Mouse (Mus musculus) spleen, adult 2 months (tissue): ENCODE data around the gene Scrn1. TPM values are rescaled to one million over a fixed set of nuclear protein-coding genes. Genes with fewer than 3 reads are reported as not detected.

Experiments used
- DNase-seq, 2 experiments: peaks; one replicate each; pipeline versions ENCODE4 v3.0.0 to v3.0.0-alpha.2; 2012 to 2021; ENCODE audit warnings: low spot score in 2 of 2, low read depth in 1 of 2
- H3K27ac ChIP-seq: fragments of 200-500 bp; 2 replicates; pipeline ENCODE4 v1.5.1; 2012; ENCODE audit warnings: low read length, inconsistent platforms; ENCODE audit not compliant: insufficient read depth
- H3K27me3 ChIP-seq: fragments of 200-500 bp; 2 replicates; pipeline ENCODE4 v1.6.1; 2012; ENCODE audit warnings: mild to moderate bottlenecking, moderate library complexity, low read length, inconsistent platforms; ENCODE audit not compliant: control insufficient read depth, insufficient read depth
- H3K36me3 ChIP-seq: fragments of 200-500 bp; 2 replicates; pipeline ENCODE4 v1.6.1; 2012; ENCODE audit warnings: mild to moderate bottlenecking, low read length, inconsistent platforms; ENCODE audit not compliant: control insufficient read depth, insufficient read depth
- H3K4me1 ChIP-seq: fragments of 200-500 bp; 2 replicates; pipeline ENCODE4 v1.6.1; 2011; ENCODE audit warnings: inconsistent platforms; ENCODE audit not compliant: control insufficient read depth, insufficient read depth, insufficient read length
- H3K4me3 ChIP-seq: fragments of 200-500 bp; 2 replicates; pipeline ENCODE4 v1.5.1; 2011; ENCODE audit warnings: mild to moderate bottlenecking, inconsistent platforms; ENCODE audit not compliant: insufficient read depth, insufficient read length; ENCODE audit errors: extremely low read depth
- CTCF ChIP-seq: fragments of 200-500 bp; IDR thresholded peaks from 2 replicates; pipeline ENCODE4 v1.5.1; 2011; ENCODE audit warnings: mild to moderate bottlenecking, inconsistent platforms; ENCODE audit not compliant: insufficient read depth, insufficient read length, insufficient replicate concordance; ENCODE audit errors: extremely low read depth
- POLR2A ChIP-seq: fragments of 200-500 bp; IDR thresholded peaks from 2 replicates; pipeline ENCODE4 v1.6.1; 2011; ENCODE audit warnings: low read depth, low read length, inconsistent platforms
- WGBS: fragments of 180-500 bp; shearing (Covaris S2); methylation state at CpG from one replicate; pipeline ENCODE4 v1.1.7; 2018; 5-methylcytosine and 5-hydroxymethylcytosine counted together
- polyA plus RNA-seq: library from polyadenylated mRNA; depleted of rRNA; stranded (reverse); fragments of >200 nt; gene quantifications from 2 replicates; pipeline ENCODE4 v1.2.3, GENCODE M21; 2012; rRNA removed

The Scrn1 gene
- polyA plus RNA-seq, 1 experiment, result 0.54 TPM

GRCm38 (mm10) chr6:54460915-54461671 lies 105.2 kb downstream of the Scrn1 start:
- H3K4me3 ChIP-seq, result no peak overlapping the region
- no peak for DNase-seq
- H3K27me3 ChIP-seq, result no peaks in the 10 kb centered on the region
- H3K27ac ChIP-seq, result no peak overlapping the region
- no peaks in the 10 kb centered on the region for H3K4me1 ChIP-seq
- H3K36me3 ChIP-seq, result no peaks in the 10 kb centered on the region
- TF ChIP-seq POLR2A, result no peak
- no peak for TF ChIP-seq CTCF
- 58% methylated on average over 13 of the region's 13 CpGs for WGBS

- no peak overlapping the region for H3K27ac ChIP-seq
- no peak for DNase-seq
- 57% methylated on average over 6 of the region's 6 CpGs for WGBS
Measured at GRCm38 (mm10) chr6:54460172-54460914, 105.9 kb downstream of the Scrn1 start.

GRCm38 (mm10) chr6:54459661-54460060 lies 106.6 kb downstream of the Scrn1 start:
- Histone ChIP-seq H3K4me1 (no peaks in the 10 kb centered on the region), H3K36me3 (no peaks in the 10 kb centered on the region), H3K4me3 (no peak overlapping the region), H3K27me3 (no peaks in the 10 kb centered on the region), H3K27ac (no peak overlapping the region)
- no peak for DNase-seq
- no peak for TF ChIP-seq CTCF
- no peak for TF ChIP-seq POLR2A
- 81% methylated on average over 7 of the region's 7 CpGs for WGBS

More at GRCm38 (mm10) chr6:54460172-54460914, 105.9 kb downstream of the Scrn1 start:
- TF ChIP-seq POLR2A (no peak), CTCF (no peak)
- no peaks in the 10 kb centered on the region for H3K36me3 ChIP-seq
- H3K4me3 ChIP-seq, result no peak overlapping the region
- H3K27me3 ChIP-seq, result no peaks in the 10 kb centered on the region
- no peaks in the 10 kb centered on the region for H3K4me1 ChIP-seq

Other genes starting within 250 kb of the Scrn1 start
- gene Prr15, start 240.7 kb downstream of the Scrn1 start, polyA plus RNA-seq, result 0.53 and 0.59 TPM in 2 replicates
- 0.20 and 0.25 TPM in 2 replicates for gene Wipf3, start 136.9 kb downstream of the Scrn1 start, polyA plus RNA-seq
- gene Plekha8, start 28.6 kb upstream of the Scrn1 start, polyA plus RNA-seq, result 1.00 and 1.2 TPM in 2 replicates
- gene Fkbp14, start 30.8 kb upstream of the Scrn1 start, polyA plus RNA-seq, result 0.69 and 0.73 TPM in 2 replicates
- gene Mturn, start 115.1 kb upstream of the Scrn1 start, polyA plus RNA-seq, result 5.1 and 5.9 TPM in 2 replicates